Mouse (Mus musculus) adipose tissue, adult 10 weeks (tissue): ENCODE results near the gene Btf3. TPM values are rescaled to one million over a fixed set of nuclear protein-coding genes. Genes with fewer than 3 reads are reported as not detected.

Source experiments
- polyA plus RNA-seq: library from polyadenylated mRNA; stranded (reverse); fragments of 350-450 nt; fragmentation: Illumina TruSeq; extraction: RNeasy Lipid Tissue Mini Kit (QIAGEN cat#74804); gene quantifications from one replicate; pipeline ENCODE4 v1.2.3, GENCODE M21; 2014; ENCODE audit warnings: low read depth, low replicate concordance

The Btf3 gene
- polyA plus RNA-seq = 413 TPM

DNA sequence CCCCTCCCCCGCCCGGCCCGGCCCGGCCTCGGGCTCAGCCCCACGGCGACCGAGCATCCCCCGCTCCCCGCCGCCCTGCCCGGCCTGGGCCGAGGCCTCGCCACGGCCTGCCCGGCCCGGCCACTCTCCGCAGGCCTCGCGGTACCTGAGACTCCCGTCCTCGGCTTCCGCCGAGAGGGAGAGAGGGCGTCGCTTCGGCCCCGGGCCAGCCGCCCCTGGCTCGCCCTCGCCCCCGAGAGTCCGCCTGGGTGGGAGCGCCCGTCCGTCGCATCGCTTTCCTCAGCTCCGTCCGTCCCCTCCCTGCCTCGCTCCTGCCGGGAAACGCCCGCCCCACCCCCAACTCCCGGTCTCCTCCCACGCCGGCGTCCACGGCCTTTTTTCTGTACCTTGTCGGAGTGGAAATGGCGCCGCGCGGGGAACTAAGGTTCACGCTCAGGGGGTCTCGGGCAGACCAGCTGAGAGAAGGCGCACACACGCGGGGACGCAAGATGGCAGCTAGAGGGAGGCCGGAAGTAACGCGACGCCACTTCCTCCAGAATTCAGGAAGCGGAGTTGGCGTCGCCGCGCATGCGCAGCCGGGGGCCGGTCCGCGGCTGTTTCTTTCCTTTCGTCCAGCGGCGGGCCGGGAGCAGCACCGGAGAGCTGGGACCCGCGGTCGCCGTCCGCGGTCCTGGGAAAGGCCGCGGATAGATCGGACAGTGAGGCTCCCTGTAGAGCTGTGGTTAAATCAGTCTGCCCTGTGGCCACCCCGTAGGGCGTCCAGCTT lies at the start of gene Btf3:
Gene Btf3 (minus strand): TSS at position 527 of the 766 bp plus-strand sequence.

DNA sequence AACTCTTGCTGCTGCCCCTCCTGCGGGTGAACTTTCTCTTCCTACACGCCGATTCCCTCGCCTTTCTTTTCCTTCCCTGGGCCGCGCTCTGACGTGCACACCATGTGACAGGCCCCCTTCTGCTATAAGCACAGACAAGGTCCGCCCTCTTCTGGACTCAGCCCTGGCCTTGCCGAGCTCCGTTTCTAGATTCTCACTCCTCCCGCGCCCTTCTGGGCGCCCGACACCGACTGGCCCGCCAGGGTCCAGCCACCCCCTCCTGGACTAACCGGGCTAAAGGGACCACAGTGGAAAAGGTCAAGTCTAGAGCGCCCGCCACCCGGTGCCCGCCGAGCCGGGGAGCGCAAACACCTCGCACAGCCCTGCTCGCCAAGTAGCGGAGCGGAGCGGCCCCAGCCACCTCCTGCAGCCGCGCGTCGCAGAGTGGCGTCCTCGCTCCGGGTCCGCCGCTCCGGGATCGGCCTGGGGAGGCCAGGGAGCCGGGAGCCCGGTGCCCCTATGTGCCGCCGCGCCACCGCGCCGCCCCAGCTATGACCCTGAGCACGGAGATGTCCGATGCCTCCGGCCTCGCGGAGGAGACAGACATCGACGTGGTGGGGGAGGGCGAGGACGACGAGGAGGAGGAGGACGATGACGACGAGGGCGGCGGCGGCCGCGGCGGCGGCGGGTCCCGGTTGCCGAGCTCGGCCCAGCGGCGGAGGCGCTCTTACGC lies 37.4 kb upstream of the Btf3 start, which contains the start of gene Foxd1:
Gene Foxd1 (plus strand): TSS at position 153 of the 712 bp plus-strand sequence.

GRCm38 (mm10) chr13:98279686-98280085 lies 37.1 kb downstream of the Btf3 start, which contains the start of gene Gm21976:
TSS of gene Gm21976 (plus strand) at chr13:98279887.

DNA sequence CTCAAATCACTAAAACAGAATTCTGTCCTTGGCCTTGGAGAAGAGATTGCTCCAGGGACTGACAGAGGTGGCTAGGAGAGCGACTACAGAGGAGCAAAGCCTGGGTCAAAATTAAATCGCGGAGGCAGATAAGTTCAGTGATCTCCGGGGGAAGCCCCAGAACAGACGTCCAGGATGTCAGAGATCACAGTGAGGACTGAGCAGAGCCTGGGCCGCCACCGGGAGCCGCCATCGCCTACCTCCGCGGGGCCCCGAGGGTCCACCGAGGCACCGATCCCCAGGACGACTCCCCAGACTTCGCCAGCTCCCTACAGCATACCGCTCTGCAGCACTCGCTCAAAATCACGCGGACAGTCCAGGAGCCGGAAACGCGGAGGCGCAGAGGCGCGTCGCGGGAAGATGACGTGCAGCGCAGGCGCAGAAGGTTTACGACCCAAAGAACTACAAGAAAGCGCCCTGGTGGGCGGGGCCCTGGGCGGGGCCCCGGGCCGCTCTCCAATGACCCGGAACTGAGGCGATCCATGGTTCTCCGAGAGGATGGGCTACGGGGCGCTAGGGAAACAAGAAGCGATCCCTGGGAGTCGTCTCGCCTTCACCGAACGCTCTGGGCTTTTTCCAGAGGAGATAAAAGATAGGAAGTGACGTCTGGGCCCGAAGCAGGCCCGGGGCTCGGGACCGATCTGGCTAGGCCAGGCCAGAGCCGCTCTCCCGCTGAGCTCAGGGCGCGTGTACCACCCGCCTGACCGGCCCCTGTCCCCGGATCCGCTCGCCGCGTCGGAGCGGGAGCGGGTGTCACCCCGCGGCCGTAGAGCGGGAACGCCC lies 54.0 kb downstream of the Btf3 start, which contains the start of the genes Utp15 and Ankra2:
Gene Utp15 (minus strand): TSS at position 406 of the 822 bp plus-strand sequence.
Gene Ankra2 (plus strand): TSS at position 439 of the 822 bp plus-strand sequence.

Other genes with a start within 250 kb of the Btf3 start
- gene Arhgef28, start 110.6 kb downstream of the Btf3 start, polyA plus RNA-seq = 29.5 TPM
- 11.3 TPM for gene Utp15, start 54.0 kb downstream of the Btf3 start, polyA plus RNA-seq
- 22.4 TPM for gene Ankra2, start 53.9 kb downstream of the Btf3 start, polyA plus RNA-seq
- 3.6 TPM for gene Gm21976, start 37.1 kb downstream of the Btf3 start, polyA plus RNA-seq
- gene Foxd1, start 37.2 kb upstream of the Btf3 start, polyA plus RNA-seq = not detected
- 1.3 TPM for gene Gm10320, start 175.0 kb upstream of the Btf3 start, polyA plus RNA-seq